Mouse (Mus musculus) cerebellum, postnatal 36 days (tissue): Measurements from ENCODE around the gene Fgfr2.
"Not testable (repeated sequence)": the region's sequence is repeated elsewhere in the genome, so short reads cannot be mapped to it uniquely, and the experiment has no call there.

Experiments used
- DNase-seq, 2 experiments: peaks; one replicate each; pipeline ENCODE4 v3.0.0; 2021 to 2022; ENCODE audit warnings: mixed read lengths in 2 of 2

The Fgfr2 gene

DNA sequence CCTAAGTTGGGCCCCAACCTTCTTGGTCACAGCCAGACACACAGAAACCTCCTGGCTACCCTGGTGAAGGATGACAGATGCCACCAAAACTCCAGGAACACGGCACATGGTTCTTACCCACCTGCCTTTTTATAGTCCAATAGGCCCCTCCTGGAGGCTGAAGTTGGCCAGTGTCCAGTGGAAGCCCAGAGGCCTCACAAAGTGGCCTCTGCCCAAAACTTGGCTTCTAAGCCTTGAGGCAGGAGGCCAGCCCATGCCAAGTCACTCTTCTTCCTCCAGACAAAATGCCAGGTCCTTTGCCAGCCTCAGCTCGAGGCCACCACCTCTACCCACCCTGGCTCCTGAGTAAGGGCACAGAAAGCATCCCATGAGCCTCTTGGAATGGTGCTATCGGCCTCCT, 440.2 kb downstream of the Fgfr2 start:
- DNase-seq, result peak in 1 of 2 experiments; percentile 37

DNA sequence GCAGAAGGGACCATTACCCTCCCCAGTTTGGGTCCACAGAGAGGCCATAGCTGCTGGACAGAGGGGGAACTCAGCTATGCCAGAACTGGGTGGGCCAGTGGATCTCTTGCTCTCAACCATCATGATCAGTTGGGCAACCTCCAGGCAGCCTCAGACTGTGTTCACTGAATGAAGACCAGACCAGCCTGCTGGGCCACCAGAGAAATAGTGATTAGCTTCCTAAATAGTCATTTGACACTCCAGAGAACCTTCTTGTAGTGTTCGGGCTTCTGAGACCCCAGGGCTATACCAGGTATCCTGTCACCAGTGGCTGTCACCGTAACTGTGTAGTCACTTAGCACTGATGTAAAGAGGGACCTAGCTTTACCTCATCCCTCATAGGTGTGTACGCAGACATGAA, 440.8 kb downstream of the Fgfr2 start:
- DNase-seq, result no peak

DNA sequence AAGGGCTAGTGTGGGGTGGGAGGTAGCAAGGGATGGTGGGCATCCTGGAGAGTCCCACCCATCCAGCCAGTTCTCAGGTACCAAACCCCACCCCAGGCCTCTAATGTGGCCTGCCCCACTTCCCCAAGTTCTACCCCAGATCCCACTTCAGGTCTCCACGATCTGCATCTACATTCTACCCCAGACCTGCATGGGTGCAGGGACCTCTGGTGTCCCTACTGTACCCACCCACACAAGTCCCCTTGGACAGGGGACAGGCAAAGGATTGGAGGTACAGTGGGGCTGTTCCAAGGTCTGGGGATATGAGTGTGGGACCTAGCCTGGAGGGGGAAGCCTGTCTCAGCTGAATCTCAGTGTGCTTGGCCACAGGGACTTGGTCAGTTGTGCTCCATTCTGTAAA, 441.3 kb downstream of the Fgfr2 start:
- no peak for DNase-seq

DNA sequence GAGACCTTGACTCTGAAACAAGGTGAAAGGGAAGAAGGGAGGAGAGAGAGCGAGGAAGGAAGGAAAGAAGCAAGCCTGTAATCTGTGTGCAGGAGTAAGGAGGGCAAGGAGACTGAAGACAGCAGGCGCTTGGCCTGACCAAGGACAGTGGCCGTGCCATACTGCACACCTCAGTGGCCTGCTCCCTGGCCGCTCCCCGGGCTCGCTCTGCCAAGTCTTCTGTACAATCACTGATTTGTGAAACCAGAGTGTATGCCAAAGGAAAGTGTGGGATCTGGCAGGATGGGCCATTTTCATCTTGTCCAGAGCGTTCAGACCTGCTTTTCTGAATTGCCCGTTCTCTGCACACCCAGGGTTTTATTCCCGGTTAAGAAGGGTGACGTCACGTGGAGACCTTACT, 441.9 kb downstream of the Fgfr2 start:
- DNase-seq, result peak; percentile 86 to 87

DNA sequence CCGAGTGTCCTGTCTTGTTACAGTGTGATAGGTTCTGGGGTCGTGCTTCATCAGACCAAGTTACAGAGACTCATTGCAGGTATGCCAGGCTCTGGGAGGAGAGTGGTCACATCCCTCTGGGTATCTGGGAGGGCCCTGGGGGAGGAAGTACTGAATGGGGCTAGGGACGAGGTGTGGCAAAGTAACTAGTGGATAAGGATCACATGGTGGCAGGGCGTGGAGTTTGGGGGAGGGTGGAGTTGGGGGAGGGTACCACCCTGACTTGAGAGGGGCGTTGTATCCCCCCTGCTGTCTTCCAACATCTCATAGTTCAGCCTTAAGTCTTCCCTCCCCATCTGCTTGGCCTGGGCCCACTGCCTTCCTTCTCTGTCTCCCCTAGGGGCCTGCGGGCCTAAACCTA, 443.6 kb downstream of the Fgfr2 start:
- DNase-seq, result peak in 1 of 2 experiments; percentile 28

DNA sequence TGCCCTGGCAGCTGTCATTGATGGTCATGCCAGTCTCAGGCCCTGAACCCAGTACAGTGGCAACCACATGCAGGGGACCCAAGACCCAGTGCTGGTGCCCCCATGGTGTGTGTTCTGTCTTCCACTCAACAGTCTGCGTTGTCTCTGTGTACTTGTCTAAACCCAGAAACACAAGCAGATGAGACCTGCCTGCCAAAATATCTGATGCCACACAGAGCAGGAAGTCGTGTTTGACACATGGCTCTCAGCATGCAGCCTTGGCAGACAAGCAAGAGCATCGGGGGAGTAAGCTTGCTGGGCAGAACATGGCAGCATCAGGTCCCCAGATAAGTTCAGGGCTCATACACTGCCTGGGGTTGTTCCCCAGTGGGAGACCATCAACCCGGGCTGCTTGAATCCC, 444.0 kb downstream of the Fgfr2 start:
- peak; percentile 92 for DNase-seq

DNA sequence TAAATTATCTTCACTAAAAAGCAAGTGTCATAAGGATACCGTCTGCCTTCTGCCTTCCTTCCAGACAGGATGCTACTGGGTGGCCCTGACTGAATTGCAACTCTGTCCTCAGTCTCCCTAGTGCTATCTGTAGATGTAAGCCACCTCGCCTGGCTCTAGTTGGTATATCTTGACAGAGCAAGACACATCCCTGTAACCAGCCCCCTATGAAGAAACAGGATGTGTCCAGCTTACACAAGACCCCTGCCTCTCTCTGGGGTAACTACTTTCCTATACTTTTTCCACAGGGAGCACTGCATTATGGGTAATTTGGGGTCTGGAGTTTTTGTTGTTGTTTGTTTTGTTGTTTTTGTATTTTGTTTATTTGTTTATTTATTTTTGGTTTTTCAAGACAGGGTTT, 447.2 kb downstream of the Fgfr2 start:
- no peak for DNase-seq

DNA sequence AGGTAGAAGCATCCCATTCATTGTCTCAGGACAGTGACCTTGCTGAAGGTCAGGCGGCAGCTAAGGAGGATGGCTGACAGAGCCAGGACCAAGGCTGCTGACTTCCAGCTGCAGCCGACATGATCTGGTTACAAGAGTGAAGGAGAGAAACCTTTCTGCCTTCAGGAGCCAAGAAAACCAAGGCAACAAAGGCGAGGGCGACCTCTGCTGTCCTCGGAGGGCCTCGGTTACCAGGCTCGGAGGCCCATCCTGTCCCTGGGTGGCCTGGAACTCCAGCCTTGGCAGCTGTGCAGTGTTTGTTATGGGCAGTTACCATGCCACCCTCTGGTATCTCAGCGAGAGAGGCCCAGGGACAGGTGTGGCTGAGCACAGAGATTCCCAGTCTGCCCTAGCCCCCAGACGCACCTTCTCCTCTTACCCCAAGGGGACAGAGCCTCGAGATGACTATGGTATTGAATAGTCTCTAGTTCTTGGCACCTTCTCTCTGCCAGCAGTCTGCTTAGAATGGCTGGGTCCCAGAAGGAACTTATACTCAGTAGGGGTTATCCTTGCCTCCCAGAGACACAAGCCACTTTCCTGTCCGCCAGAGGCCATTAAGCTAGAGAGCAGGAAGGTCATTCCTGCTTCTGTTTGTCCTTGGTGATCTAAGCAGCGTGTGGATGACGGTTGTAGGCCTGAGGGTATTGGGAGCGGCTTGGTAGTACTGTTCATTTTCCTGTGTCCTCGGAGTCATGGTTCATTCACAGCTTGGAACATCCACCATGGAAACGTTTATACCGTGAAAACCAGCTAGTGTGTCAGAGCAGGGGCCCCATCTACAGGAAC, 449.0 kb downstream of the Fgfr2 start:
- DNase-seq, result peak; percentile 35

DNA sequence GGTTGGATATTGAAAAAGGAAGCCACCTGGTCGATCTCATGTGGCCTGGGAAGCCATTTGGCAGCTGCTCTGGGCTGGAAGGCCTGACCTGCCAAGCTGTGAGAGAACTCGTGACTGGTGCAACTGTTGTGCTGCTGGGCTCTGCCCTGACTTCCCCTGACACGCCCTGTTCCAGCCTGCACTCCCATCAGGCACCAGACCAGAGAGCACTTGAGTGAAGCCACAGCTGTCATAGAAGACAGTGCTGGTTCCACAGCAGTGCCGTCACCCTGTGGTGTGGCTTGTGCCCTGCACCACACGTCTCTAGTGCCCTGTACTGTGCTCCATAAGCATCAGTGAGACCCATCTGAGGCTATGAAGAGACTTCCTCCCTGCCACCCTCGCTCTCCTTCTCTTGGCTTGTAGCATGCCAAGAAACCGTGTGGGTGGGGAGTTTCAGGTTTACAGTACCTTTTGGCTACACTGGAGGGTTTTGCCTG, 450.6 kb downstream of the Fgfr2 start:
- peak; percentile 39 to 49 for DNase-seq

DNA sequence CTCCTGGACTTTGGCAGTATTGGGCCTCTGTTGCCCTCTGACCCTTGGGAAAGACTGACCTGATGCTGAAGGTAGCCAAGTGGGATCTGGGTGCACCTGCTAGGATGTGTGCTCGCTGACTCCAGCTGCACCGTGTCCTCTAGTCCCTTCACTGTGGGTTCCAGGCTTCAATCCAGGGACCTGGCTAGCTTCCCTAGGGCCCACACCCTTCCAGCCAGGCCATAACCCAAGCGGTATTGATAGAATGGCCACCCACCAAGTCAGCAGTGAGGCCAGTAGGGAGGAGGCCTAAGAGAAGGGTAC, 452.3 kb downstream of the Fgfr2 start:
- DNase-seq, result peak in 1 of 2 experiments; percentile 17

DNA sequence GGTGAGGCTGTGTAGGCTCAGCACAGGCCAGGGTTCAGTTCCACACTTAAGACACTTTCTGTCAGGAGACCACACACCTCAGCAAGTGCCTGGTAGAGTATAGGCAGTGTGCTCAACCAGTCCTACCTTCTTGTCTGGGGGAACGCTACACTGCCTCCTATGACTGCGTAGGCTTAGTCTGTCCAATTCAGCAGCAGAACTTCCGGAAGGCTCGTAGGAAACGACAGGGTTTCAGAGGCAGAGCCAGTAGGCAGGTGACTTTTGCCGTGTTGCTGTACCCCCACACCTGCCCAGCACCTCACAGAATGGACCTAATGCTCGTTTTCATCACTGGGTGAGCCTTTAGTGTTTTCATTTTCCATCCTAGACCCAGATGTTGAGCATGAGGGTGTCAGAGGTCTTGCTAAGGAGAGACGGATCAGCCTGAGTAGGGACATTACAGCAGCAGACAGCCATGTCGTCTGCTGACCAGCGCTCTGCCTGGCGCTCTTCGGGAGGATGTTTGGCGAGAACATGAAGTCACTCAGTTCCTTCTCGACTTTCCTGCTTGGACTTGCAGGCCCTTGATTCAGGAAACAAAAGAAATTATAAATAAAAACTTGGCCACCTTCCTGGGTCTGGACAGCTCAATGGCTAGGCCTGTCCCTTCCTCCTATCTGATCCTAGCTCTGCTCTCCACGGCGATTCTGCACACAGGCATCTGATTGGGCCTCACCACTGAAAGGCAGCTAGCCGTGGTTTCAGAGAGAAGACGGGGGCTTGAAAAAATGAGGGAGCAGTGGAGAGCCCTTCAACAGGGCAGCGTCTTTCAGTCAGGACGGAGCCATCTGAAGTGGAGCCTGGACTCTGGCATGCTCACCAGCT, 452.9 kb downstream of the Fgfr2 start:
- DNase-seq, result no peak

DNA sequence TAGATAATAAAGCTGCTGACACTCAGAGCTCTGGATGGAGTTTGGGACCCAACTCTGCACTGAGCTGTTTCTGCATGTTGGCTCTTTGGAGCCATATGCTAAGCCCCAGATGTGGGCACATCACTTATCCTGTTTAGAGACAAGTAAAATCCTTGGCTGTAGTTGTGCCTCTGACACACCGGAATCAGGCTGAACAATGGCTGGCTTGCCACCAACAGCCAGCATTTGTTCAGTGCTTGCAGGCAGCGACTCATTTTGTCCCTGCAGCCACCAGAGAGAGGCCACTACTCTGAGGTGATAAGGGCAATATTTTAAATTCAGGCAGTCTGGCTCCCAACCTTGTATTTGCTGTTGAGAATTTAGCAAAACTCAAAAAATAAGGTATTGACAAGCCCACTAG, 454.5 kb downstream of the Fgfr2 start:
- no peak for DNase-seq

DNA sequence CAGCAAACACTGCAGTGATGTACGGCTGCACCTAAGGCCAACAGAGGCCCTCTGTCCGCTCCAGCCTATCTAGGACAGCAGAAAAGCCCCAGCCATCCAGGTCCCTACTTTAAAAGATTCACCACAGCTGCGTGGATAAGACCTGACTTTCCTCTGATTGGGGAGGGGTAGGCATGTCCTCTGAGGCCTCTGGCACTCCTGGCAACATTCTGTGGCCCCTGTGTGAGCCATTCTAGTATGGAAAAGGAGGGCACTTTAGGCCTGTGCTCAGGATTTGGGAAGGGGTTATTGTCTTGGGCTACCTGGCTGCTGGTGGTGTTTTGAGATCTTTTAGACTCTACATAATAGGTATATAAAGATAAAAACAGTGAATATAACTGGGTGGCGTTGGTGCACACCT, 456.6 kb downstream of the Fgfr2 start:
- no peak for DNase-seq

DNA sequence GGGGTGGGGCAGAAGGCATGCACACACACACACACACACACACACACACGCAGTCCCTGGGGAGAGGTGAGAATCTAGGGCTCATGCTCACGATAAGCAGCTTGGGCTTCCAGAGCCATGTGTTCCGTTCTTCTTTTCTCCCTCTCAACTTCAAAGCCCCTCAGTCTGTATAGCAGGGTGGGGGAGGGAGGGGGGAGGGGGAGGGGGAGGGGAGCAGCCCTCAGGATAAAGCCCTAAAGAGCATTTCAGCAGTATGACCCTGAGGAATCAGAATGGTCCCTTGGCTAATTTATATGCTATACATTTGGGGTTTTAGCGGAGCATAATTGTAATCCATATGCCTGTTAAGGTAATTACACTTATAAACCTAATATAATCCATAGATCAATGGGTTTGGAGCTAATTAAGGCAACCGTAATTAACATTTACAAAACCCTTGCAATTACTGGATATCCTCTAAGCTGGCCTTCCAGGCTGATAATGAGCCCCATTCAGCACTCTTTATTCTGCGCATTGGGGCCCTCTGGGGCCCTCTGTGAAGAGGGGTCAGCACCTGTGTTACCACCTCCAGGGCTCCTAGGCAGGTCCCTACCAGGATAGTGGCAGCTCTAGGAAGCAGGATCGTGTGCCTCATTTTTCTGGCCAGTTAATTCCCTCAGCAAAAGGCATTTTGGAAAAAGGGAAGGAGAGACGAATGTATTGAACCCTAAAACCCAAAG, 457.3 kb downstream of the Fgfr2 start:
- no peak for DNase-seq

DNA sequence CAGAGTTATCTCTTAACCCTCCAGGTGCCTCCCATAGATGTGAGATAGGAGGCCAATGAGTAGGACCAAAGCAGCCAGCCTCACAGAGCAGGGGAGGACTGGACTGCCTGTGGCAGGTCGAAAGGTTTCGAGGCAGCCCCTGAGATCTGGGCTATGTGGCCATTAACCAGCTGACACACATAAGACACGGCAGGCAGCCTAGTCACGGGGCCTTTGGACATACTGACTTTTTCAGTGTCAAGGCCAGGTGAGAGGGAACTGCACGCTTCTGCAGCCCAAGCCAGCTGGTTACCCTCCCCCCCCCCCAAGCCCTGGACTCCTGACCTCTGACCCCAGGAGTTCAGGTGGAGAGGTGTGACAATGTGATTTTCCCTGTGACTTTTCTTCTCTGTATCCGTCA, 458.3 kb downstream of the Fgfr2 start:
- DNase-seq, result no peak

DNA sequence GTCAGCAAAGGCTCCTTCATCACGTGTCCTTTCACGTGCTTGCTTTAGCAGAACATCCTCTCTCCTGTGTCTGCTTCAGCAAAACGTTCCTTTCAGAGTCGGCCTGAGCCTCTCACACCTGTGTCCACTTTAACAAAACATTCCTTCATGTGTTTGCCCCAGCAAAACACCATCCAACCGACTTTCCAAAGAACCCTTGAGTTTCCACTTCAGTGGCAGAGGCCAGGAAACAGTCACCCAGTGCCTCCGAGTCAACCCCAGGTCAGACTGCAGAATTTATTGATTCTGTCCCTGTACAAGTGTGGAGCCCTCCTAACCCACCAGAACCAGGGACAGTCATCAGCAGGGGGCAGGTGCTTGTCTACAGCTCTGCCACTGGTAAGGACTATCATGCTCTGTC, 460.3 kb downstream of the Fgfr2 start:
- DNase-seq, result not testable (repeated sequence)

DNA sequence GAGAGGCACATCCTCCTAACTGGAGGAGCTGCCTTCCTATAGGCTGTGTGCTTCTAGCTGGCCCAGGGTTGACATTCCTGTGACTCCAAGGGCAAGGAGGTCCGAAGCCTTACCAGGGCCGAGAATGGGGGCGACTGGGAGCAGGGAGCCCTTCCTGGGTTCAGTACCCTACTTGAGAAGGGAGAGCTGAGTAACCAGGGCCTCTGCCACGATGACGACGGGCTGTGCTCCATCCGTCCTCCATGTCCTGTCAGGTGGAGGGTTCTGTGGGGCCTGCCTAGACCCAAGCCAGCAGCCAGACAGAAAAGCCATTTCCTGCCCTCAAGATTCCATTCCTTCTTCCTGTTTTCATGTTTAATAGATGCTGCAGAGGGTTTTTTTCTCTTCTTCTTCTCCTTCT, 463.5 kb downstream of the Fgfr2 start:
- no peak for DNase-seq

DNA sequence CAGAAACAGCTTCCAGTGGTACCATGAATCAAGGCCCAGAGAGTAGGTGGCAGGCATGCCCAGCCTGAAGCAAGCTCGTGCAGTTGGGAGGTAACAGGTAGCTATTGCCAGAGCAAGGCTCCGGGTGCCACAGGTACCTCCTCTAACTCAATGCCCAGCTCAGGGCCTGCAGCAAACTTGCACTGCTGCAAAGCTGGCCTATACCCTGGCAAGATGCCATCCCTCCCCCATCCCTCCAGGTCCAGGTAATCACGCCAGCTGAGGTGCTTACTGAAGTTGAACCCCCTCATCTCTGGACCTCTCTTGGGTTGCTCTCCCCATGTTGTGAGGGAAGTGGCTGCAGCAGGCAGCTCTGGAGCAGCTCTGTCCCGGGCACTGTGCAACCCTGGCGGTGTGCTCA, 464.5 kb downstream of the Fgfr2 start:
- no peak for DNase-seq

DNA sequence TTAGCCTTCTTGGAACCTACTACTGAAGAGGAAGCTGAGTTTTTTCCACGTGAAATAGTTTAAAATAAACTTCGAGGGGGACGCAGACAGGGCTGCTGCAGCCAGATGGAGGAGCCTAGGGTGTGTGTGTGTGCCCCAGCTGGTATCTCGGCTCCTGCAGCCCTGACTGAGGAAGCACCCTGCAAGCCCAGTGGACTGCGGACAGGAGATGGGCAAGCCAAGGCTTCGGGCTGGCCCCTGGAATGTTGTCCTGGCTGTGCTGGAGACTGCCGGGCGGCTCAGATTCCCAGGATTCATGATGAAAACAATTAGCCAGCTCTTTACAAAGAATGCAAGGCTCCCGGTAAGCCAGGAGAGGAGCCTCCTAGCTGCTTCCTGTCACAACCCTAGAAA, 465.1 kb downstream of the Fgfr2 start:
- DNase-seq, result no peak

DNA sequence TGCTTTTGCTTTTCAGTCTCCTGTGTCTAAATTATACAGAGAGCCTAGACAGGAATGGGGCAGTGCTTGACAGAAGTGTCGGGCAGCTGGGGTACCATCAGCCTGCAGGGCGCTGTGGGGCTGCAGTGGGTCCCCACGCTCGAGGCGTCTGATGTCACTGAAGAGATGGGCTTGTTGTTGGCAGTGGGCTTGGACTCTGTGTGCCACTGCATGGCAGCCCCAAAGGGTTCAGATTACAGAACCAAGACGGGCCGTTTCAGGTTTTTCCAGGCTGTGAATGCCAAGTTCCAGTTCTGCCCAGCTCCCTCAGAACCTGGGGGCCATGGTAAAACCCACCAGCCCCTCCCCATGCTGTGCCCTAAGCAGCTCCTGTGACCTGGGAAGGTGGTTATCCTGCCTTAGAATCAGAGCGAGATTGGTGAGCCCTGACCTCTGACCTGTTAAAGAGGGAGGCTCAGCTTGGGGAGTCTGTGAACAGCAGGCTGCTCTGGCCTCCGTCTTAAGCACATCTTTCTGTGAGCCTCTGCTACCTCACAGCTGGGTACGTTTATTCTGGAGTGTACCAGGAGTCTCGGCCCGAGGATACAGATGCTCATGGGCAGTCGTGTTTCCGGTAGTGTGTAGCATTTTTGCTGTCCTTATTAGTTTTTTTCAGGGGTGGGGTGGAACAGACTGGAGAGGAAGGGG, 465.6 kb downstream of the Fgfr2 start:
- no peak for DNase-seq

DNA sequence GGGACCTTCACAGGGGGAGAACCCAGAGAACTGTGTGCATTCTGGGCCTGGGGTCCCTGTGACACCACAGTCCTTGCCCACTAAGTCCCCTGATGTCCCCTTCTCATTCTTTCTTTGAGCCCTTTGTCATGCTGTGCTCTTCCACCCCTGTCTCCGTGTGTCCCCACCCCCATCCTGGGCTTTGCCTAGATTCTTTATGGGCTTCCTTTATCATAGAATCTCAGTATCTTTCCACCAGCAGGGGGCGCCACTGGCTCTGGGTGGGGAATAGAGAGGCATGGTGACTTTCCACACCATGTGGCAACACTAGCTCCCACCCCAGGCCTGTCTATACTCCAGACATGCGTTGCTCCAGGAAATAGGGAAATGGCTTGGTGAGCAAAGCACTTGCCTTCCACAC, 466.6 kb downstream of the Fgfr2 start:
- peak; percentile 92 to 96 for DNase-seq

DNA sequence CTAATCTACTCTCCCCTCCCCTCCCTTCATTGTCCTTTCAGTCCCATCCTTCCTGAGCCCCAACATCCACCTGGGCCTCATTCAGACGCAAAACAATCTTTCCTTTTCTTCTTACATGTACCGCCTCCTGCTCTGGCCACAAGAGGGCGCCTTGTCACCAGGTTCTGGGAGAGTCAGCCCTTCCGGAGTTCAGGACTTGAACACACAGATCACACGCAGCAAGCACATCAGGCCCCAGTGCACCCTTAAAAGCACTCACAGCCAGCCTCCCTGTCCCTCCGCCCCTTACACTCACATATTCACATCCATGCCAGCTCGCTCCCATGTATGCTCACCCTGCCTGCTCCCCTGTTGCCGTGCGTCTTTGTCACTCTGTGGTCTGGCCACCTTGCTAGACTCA, 467.1 kb downstream of the Fgfr2 start:
- peak; percentile 92 to 94 for DNase-seq

DNA sequence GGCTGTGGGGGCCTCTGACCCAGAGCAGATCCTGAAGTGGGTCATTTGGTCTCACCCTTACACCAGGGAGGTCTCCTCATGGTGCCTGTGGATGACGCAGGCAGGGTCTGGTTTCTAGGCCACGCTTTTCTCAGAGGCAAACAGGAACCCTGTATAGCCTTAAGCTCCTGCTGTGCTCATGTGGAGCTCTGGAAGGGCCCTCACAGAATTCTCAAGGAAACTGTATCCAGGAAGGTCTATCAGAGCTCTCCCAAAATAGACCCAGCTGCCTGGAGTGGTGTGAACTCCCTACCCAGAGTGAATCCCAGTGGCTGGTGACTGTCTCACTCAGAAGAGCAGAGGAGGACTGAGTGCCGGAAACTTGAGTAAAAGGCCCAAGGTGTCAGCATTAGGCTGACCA, 468.7 kb downstream of the Fgfr2 start:
- no peak for DNase-seq
